Mouse (Mus musculus) retina, adult 2 months (tissue): ENCODE results near the gene 4931409K22Rik.
A peak's percentile ranks its signal among the peaks of the same experiment; 100 is the strongest.

Experiments used
- DNase-seq: peaks from one replicate; pipeline ENCODE4 v3.0.0-alpha.2; 2012; ENCODE audit warnings: low read depth, low spot score

4931409K22Rik gene

GRCm38 (mm10) chr5:24556709-24557108, at the start of gene 4931409K22Rik:
4931409K22Rik (minus strand) TSS chr5:24556809.
- no peak for DNase-seq

GRCm38 (mm10) chr5:24605980-24606665, 49.5 kb upstream of the 4931409K22Rik start:
- no peak for DNase-seq

- no peak for DNase-seq
Observed at GRCm38 (mm10) chr5:24605321-24605979, 48.8 kb upstream of the 4931409K22Rik start.

GRCm38 (mm10) chr5:24604656-24605100, 48.1 kb upstream of the 4931409K22Rik start:
- DNase-seq: peak; percentile 76

GRCm38 (mm10) chr5:24604080-24604655, 47.6 kb upstream of the 4931409K22Rik start:
- DNase-seq: no peak

- DNase-seq: no peak
Observed at GRCm38 (mm10) chr5:24603431-24604010, 46.9 kb upstream of the 4931409K22Rik start.

GRCm38 (mm10) chr5:24602751-24603343, 46.2 kb upstream of the 4931409K22Rik start:
- DNase-seq: no peak

GRCm38 (mm10) chr5:24601911-24602750, 45.5 kb upstream of the 4931409K22Rik start:
- no peak for DNase-seq

- DNase-seq: no peak
Observed at GRCm38 (mm10) chr5:24601071-24601835, 44.6 kb upstream of the 4931409K22Rik start.

- no peak for DNase-seq
Observed at GRCm38 (mm10) chr5:24600236-24600635, 43.6 kb upstream of the 4931409K22Rik start.

GRCm38 (mm10) chr5:24599137-24599536, 42.5 kb upstream of the 4931409K22Rik start:
- no peak for DNase-seq

- DNase-seq: no peak
Observed at GRCm38 (mm10) chr5:24598570-24599006, 42.0 kb upstream of the 4931409K22Rik start.

- DNase-seq: no peak
Observed at GRCm38 (mm10) chr5:24597901-24598569, 41.4 kb upstream of the 4931409K22Rik start.

GRCm38 (mm10) chr5:24597221-24597728, 40.7 kb upstream of the 4931409K22Rik start:
- DNase-seq: no peak

- DNase-seq: no peak
Observed at GRCm38 (mm10) chr5:24596519-24597171, 40.0 kb upstream of the 4931409K22Rik start.

- no peak for DNase-seq
Observed at GRCm38 (mm10) chr5:24595786-24596380, 39.3 kb upstream of the 4931409K22Rik start.

GRCm38 (mm10) chr5:24595261-24595660, 38.7 kb upstream of the 4931409K22Rik start:
- DNase-seq: no peak

- no peak for DNase-seq
Observed at GRCm38 (mm10) chr5:24594346-24594745, 37.7 kb upstream of the 4931409K22Rik start.
